Mouse (Mus musculus) bone marrow, adult 2 months (tissue): ENCODE measurements around the gene Smc5.

Source experiments
- CTCF ChIP-seq: fragments of 200-500 bp; IDR thresholded peaks from 2 replicates; pipeline ENCODE4 v1.5.1; 2011; ENCODE audit warnings: low read length, control low read depth; ENCODE audit not compliant: control insufficient read depth, insufficient read depth
- POLR2A ChIP-seq: fragments of 200-500 bp; IDR thresholded peaks from 2 replicates; pipeline ENCODE4 v1.6.1; 2011; ENCODE audit warnings: low read depth, mild to moderate bottlenecking, control low read depth, low read length, borderline replicate concordance; ENCODE audit not compliant: control insufficient read depth

GRCm38 (mm10) chr19:23256771-23257170 is 16.9 kb downstream of the Smc5 start:
- TF ChIP-seq CTCF, result no peak
- no peak for TF ChIP-seq POLR2A
